8 mouse cellular contexts compared by ENCODE assay signal in genomic region chr10:4620596-4621504, GRCm38 (mm10). TPM values are rescaled to one million over a fixed set of nuclear protein-coding genes. Genes with fewer than 3 reads are reported as not detected.
DNase-seq lines count a peak whose midpoint lies in the region; ATAC-seq and TF ChIP-seq lines count a peak whose summit lies in the region.

No protein-coding gene starts in this region.

- no peak overlapping the region for H3K4me3 ChIP-seq in lung, embryonic 16.5 days (ENCODE audit: low read length)
- H3K4me3 ChIP-seq in left cerebral cortex, adult 2 months: no peak overlapping the region

- no peak overlapping the region for H3K27ac ChIP-seq in lung, embryonic 16.5 days (ENCODE audit: low read length)
- no peak overlapping the region for H3K27ac ChIP-seq in left cerebral cortex, adult 2 months

- H3K36me3 ChIP-seq in lung, embryonic 16.5 days (ENCODE audit: control insufficient read depth, insufficient read depth, low read length): no peaks in the 10 kb centered on the region

- intact Hi-C loops in heart, postnatal 14 days (cut with DNase I): no loop called here
- intact Hi-C loops in left cerebral cortex, adult 2 months (cut with DNase I): no loop called here

- H3K9ac ChIP-seq in lung, embryonic 16.5 days (ENCODE audit: low read length): no peak overlapping the region

- no peaks in the 10 kb centered on the region for H3K4me1 ChIP-seq in lung, embryonic 16.5 days (replicated peaks; ENCODE audit: control insufficient read depth, insufficient read depth, low read length)

- no peaks in the 10 kb centered on the region for H3K27me3 ChIP-seq in lung, embryonic 16.5 days (ENCODE audit: control insufficient read depth, insufficient read depth, low read depth, low read length)

- 0 out of 2 replicates have a peak, but pooled peaks have one; percentile 20 for ATAC-seq in lung, embryonic 16.5 days (ENCODE audit: low read depth)

- WGBS in lung, embryonic 16.5 days: 59% methylated on average over 24 of the region's 24 CpGs

- no peak for TF ChIP-seq CTCF in left cerebral cortex, adult 2 months (IDR thresholded peaks at IDR 0.05)

- H3K9me3 ChIP-seq in lung, embryonic 16.5 days (ENCODE audit: control insufficient read depth, low read length): no peaks in the 10 kb centered on the region

- H3K4me2 ChIP-seq in lung, embryonic 16.5 days (ENCODE audit: low read depth, low read length): no peak overlapping the region

- peak; percentile 75 to 77 for DNase-seq in urinary bladder, adult 18-20 months (ENCODE audit: low spot score in 2 of 2)
- no peak for DNase-seq in urinary bladder, postnatal 10 days (ENCODE audit: low spot score)
- DNase-seq in heart, postnatal 14 days: peak; percentile 26 to 63
- peak; percentile 73 for DNase-seq in urinary bladder, postnatal 25 days (ENCODE audit: low spot score)
- DNase-seq in left cerebral cortex, adult 2 months (ENCODE audit: extremely low spot score in 1 of 2, low spot score in 2 of 2): no peak
- DNase-seq in spleen, postnatal 4 days (ENCODE audit: low spot score in 2 of 2): no peak
- no peak for DNase-seq in frontal cortex, postnatal 10 days (ENCODE audit: low spot score in 2 of 2)

RNA-seq across cellular contexts. Expression of gene Esr1, which starts 9.5 kb away (rescaled TPM):
- 1 to 10 TPM in 1 of 2 experiments, under 1 TPM in 1; 0.59 to 1.2 TPM for total RNA-seq in heart, postnatal 14 days (2021)
- polyA plus RNA-seq in lung, embryonic 16.5 days (2015; fragmentation: Nextera tagmentation; extraction: Ambion mirVana): 0.36 and 0.54 TPM in 2 replicates
- total RNA-seq in left cerebral cortex, adult 2 months (2021): 1 to 10 TPM; 2.3 to 3.8 TPM

Comparison
In these comparisons a context has a peak if more than half of its experiments do, and no peak if none do; other contexts are left out.
1. DNase-seq: peak in urinary bladder, adult 18-20 months (2 of 2), heart, postnatal 14 days (2 of 2) and urinary bladder, postnatal 25 days (single experiment); none in urinary bladder, postnatal 10 days (single experiment), left cerebral cortex, adult 2 months (0 of 2), spleen, postnatal 4 days (0 of 2) and frontal cortex, postnatal 10 days (0 of 2).